Mouse (Mus musculus) liver, adult 10 weeks (tissue): Measurements from ENCODE around the gene Aptx. TPM values are rescaled to one million over a fixed set of nuclear protein-coding genes. Genes with fewer than 3 reads are reported as not detected.

Experiments
- polyA plus RNA-seq: library from polyadenylated mRNA; stranded (reverse); fragments of 350-450 nt; fragmentation: Illumina TruSeq; extraction: RNeasy Lipid Tissue Mini Kit (QIAGEN cat#74804); gene quantifications from one replicate; pipeline ENCODE4 v1.2.3, GENCODE M21; 2014; ENCODE audit warnings: low read depth, low replicate concordance

Aptx gene
- 5.4 TPM for polyA plus RNA-seq

DNA sequence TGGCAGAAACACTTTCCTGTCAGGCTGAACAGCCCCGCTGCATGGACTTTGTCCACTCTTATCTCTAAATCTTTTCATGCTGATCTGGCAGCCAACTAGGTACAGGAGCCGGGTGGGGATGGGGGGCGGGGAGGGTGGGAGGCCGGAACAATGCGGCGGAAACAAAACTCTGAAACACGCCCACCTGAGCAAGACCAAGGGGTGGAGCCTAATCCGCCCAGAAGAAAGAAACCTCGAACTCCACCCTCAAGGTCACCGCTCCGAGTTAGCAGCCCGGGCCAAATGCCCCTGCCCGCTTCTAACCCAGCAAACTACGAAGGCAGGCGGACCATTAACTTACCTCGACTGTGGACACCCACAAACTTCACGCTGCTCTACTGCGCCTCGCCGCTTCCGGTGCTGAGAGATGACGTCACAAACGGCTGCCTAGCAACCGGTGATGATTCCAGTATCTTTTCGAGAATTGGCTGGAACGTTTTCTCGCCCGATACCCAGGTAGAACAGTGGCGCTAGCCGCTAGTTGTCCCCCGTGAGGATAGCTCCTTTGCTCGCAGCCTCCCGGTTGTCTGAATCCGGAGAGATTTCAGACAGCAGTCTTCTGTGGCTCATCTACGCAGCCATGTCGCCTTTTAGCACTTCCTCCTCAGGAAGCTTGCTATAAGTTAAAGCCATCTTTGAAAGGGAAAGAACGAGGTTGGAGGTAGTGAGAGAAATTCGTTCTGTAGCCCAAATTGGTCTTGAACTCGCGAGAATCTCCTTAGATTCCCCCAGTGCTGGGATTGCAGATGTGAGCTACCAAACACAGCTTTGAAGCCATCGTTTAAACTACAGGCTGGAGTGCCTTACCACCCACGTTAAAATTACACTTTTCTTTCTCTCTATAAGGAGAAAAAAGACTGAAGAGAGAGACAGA, at the start of gene Aptx:
Gene Aptx (minus strand): TSS at position 398 of the 913 bp plus-strand sequence.

DNA sequence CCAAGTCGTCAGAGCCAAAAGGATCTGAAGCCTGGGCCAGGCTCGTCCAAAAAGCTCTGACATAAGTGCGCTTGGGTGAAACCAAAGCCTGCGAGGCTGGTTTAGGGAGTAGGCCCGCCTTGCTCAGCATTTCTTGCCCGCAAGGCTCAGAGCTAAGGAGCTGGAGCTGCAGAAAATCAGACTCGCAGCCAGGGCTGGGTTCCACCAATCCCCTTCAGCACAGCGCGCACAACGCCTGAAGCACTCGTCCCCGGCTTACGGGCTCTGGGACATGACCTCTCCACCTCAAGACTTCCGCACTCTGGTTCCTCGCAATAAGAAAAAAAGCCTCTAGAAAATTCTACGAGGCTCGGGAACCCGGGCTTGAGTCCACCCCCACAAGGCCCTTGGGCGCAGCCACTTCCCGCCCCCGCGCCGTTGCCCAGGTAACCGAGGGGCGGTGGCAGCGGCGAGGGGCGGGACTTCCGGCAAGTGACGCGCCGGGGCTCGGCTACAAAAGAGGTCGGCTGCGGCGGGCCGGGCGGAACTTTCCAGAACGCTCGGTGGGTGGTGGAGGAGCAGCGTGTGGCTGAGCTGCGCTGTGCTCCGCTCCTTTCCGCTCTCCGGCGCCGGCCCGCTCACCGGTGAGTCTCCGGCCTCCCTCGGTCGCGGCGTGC, 19.1 kb upstream of the Aptx start, which contains the start of gene Dnaja1:
Gene Dnaja1 (plus strand): TSS at position 140 of the 656 bp plus-strand sequence.

Other genes with a start within 250 kb of the Aptx start
- not detected for gene Tmem215, start 231.0 kb downstream of the Aptx start, polyA plus RNA-seq
- gene Dnaja1, start 19.0 kb upstream of the Aptx start, polyA plus RNA-seq: 639 TPM
- 72.9 TPM for gene Smu1, start 54.7 kb upstream of the Aptx start, polyA plus RNA-seq
- gene B4galt1, start 150.8 kb upstream of the Aptx start, polyA plus RNA-seq: 23.9 TPM
- not detected for gene Spink4, start 216.9 kb upstream of the Aptx start, polyA plus RNA-seq
- gene Bag1, start 245.1 kb upstream of the Aptx start, polyA plus RNA-seq: 180 TPM
- 112 TPM for gene Chmp5, start 245.2 kb upstream of the Aptx start, polyA plus RNA-seq